Mouse (Mus musculus): ENCODE measurements around the gene Itgb3.

Gene Itgb3

GRCm38 (mm10) chr11:104661531-104662205 is 53.9 kb downstream of the Itgb3 start:
- DNase-seq (ENCODE audit: low spot score), result no peak

GRCm38 (mm10) chr11:104662573-104662972 is 54.8 kb downstream of the Itgb3 start:
- DNase-seq (ENCODE audit: low spot score), result no peak

GRCm38 (mm10) chr11:104663241-104663877 is 55.6 kb downstream of the Itgb3 start:
- no peak for DNase-seq (ENCODE audit: low spot score)

DNA sequence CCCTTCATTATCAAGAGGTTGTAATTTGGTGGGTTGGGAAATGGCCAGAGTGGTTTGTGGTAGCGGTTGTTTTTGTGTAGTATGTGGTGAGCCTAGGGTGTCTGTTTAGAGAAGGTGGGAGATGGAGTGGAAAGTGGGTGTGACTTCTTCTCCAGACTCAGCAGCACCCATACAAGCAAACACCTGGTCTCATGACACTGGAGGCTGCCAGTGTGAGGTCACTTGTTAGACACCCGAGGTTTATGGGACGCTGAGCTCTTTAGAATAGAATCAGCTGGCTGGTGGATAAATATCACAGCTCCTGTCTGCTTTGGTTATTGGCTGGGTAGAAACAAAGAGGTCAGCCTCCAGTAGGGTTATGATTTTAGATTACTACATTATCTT is 56.1 kb downstream of the Itgb3 start:
- no peak for DNase-seq (ENCODE audit: low spot score)

DNA sequence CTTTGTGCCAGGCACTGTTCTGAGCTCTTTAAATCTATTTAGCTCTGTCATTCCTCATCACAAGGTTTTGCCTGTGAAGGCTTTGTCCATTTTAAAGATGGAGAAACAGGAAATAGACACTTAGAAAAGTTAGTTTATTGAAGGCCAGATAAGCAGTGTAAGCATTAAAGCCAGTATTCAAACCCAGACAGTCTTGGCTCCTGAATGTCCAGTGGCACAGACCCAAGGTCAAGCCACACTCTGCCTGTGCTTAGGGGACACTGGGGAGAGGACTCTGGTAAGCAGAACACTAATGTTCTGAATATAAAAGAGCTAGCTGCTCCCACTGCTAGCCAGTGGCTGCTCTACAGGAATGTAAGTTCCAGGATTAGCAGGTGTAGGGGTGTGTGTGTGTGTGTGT is 56.6 kb downstream of the Itgb3 start:
- DNase-seq (ENCODE audit: low spot score), result no peak

GRCm38 (mm10) chr11:104667399-104667798 is 59.6 kb downstream of the Itgb3 start:
- DNase-seq (ENCODE audit: low spot score), result no peak

- no peak for DNase-seq (ENCODE audit: low spot score)
These were observed 65.6 kb downstream of the Itgb3 start for GRCm38 (mm10) chr11:104673412-104673811.

DNA sequence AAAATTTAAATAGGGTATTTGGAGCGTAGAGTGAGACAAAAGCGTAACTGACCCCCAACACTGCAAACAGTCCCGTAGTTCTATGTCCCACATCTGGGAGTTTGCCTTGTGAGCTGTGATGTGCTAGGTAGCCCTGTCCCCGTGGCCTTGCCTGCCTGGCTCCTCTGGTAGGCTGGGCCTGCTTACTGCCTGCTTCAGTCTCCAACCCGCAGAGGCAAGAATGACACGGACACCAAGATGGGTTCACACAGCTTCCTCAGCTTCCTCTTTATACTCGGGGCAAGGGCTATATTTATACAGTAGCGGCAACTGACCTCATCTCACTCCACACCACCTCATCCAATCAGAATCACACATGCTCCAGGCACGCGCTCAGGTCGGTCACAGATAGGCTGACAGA is 67.0 kb downstream of the Itgb3 start:
- no peak for DNase-seq (ENCODE audit: low spot score)

GRCm38 (mm10) chr11:104685548-104685947 is 77.7 kb downstream of the Itgb3 start, which contains the start of gene Gm11639:
TSS of gene Gm11639 (plus strand) at chr11:104685707.
- peak; percentile 32 for DNase-seq (ENCODE audit: low spot score)

DNA sequence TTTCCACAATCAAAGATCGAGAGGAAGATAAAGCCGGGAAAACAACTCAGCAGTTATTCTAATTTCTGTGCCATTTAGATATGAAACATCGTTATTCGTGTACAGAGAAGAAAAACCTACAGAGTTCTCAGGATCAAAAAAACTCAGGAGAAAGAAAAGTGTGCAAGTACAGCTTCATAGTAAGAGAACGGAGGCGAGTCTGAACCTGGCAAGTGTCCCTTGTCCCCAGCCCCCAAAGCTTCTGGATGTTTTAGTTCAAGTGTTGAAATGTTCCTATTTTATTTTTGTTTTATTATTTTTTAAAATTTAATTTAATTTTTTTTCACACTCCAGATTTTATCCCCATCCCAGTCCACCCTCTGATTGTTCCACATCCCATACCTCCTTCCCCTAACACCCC is 85.4 kb downstream of the Itgb3 start:
- no peak for DNase-seq (ENCODE audit: low spot score)

DNA sequence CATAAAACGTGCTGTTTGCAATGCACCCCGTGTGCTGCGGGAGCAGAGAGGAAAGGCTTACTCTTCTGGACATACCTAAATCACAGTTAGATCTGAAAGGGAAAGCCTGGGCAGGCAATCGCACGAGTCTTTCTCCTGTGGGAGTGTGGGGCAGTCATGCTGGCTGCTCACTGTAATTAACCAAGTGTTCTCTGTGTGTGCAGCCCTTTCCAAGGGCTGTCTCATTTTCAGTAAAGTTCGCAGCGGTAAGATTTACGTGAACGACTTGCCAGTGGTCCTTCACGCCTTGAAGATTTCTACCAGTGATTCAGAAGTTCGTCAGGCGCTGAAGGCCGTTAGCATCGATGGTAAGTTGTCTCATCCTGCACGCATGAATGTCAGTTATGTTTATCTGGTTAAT is 96.3 kb downstream of the Itgb3 start:
- DNase-seq (ENCODE audit: low spot score), result no peak

DNA sequence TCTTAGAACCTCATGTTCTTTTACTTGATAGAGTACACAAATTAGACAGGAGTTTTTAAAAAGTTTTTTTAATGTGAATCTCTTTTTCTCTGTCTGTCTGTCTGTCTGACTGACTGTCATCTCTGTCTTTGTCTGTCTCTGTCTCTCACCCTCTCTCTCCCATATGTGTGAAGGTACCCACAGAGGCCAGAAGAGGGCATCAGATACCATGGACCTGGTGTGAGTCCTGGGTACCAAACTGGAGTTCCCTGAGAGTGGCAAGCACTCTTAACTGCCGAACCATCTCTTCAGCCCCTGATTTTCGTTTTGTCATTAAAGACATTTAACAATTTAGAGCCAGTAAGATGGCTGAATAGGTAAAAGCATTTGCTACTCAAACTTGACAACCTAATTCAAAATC is 99.3 kb downstream of the Itgb3 start:
- DNase-seq (ENCODE audit: low spot score), result peak; percentile 14
